Mouse (Mus musculus) heart, postnatal 14 days (tissue): ENCODE data around the gene Mipep. TPM values are rescaled to one million over a fixed set of nuclear protein-coding genes. Genes with fewer than 3 reads are reported as not detected.
A peak's percentile ranks its signal among the peaks of the same experiment; 100 is the strongest.

Experiments
- DNase-seq, 2 experiments: peaks; one replicate each; pipeline ENCODE4 v3.0.0; 2021 to 2022
- intact Hi-C: fragments of 180-260 bp; cut with DNase I; formaldehyde crosslinking; loops from one replicate; pipeline ENCODE4 v1.15.1; 2025
- total RNA-seq, 2 experiments: library from RNA; stranded (reverse); gene quantifications; 2 replicates each; pipeline ENCODE4 v1.2.3; 2021

The Mipep gene
- total RNA-seq, 2 experiments from 2014 or later = 51.6 to 52.2 TPM

DNA sequence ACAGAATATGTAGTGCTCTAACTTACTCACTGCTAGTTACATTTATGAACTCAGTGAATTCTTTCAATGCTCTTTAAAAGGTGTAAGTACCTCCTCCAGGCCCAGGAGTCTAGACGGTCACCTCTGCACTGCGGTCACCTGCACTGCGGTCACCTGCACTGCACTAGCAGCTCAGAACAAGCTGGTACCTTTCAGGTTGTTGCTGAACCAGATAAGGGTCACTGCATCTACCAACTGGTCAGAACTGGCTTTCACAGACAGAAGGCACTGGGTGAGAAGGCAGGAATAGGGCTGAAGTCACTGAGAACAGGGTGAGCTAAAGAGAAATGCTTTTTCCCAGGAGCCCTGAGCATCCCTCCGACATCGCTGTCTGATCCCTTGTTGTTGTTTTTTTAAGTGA is 29.7 kb upstream of the Mipep start:
- DNase-seq = no peak
- intact Hi-C loops = no loop called here

DNA sequence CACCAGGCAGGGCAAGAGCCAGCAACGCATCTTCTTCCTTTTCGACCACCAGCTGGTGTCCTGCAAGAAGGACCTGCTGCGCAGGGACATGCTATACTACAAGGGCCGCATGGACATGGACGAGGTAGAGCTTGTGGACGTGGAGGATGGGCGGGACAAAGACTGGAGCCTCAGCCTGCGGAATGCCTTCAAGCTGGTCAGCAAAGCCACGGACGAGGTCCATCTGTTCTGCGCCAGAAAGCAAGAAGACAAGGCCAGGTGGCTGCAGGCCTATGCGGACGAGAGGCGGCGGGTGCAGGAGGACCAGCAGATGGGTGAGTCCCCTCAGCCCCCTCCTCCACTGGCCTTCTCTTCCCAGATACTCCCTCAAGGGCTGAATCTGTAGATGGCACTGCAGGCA is 28.1 kb upstream of the Mipep start:
- intact Hi-C loops = no loop called here
- DNase-seq = no peak

DNA sequence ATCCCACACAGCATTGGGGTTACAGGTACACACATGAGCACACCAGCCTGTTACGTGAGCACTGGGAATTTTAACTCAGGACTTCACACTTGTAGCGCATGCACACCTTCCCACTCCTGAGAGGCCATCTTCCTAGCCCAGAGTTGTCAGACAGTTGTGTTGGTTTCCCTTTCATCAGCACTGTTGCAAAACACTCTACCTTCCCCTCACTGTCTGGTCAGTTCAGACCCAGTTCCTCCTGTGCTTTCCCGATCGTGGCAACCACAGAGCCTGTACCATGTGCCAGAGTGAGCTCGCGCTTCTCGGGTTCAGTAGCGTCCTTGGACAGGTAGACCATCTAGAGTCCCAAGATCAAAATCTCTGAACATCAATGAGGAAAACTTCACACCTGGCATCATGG is 27.1 kb upstream of the Mipep start:
- no peak for DNase-seq
- intact Hi-C loops = no loop called here

DNA sequence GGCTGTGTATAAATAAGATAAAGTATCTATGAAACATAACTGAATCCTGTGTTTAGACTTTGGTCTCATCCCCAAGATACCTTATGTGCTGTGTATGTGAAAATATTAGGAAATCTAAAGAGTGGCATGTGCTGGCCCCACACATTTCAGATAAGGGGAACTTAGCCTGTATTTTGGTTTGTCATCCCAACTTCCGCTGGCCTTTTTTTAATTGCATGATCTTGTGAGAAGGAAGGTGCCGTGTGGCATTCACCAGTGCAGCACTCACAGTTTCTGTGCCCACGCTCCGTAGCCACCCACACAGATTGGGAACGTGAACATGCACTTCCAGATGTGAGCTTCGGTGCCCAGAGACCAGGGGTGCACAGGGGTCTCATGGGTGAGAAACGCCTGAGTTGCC is 26.7 kb upstream of the Mipep start:
- intact Hi-C loops = no loop called here

DNA sequence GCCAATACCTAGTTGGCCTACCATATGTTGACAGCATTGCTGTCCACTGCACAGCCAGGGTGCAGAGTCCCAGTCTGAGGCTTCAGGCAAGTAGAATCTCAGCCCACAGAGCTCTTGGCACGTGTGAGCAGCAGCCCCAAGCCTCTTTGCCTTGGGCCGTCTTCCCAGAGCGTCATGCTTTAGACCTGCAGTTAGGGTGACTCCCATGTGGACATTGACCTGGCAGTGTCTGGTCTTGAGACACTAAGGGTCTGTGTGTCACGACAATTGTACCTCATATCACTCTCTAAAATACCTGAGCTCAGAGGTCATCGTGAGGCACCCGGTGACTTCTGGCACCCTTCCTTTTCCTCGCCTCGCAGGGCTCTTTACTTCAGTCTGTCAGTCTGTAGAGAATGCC is 25.3 kb upstream of the Mipep start:
- intact Hi-C loops = no loop called here
- no peak for DNase-seq

More for the DNA sequence above, 26.7 kb upstream of the Mipep start:
- DNase-seq = no peak

DNA sequence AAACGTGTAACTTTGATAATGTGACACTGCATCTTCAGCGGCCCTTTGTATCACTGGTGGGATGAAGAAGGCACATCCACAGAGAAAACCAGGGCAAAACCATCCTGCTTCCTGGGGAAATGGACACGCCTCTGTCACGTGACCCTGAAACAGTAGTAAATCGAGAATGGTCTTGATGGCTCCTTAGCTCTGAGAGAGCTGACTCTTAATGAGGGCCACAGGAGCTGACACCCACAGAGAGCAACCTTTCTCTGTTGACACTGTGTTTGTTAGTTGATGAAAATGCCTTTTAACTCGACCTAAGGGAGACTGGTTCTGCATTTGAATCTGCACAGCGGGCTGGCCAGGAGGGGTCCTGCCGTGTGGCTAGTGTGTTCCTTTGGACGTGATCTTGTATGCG is 22.6 kb upstream of the Mipep start:
- intact Hi-C loops = no loop called here
- no peak for DNase-seq

DNA sequence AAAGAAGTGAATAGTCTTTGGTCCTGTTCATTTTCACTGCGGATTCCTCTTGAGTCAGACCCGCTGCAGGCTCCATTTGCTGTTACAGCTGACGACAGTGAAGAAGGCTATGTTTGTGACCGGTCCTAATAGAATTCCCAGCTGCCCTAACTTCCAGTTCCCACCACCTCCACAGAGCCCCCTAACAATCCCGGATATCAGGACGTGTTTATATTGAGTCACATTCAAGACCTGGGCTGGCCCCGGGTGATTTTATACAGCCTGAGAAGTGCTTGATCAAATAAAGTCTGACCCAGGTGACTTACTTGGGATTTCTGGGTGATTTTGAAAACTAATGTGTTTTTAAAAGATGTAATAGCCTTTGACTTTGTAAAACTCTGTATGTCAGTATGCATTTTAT is 21.6 kb upstream of the Mipep start:
- intact Hi-C loops = no loop called here
- no peak for DNase-seq

DNA sequence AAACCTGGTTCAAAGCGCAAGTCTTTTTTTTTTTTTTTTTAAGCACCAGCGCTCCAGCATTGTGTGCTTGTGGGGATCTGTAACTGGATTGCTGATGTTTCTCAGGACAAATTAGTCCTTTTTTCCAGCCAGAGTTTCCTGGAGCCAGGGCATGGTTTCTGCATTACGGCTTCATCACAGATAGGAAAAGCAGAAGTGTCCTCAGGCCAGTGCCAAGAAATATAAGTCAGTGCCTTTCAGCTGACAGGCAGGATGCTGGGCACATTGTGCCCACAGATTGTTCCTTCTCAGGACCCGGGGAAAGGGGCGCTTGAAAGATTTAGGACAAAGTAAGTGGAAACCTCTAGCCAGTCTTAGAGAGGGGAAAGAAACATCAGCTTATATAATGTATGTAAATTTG is 20.6 kb upstream of the Mipep start:
- no peak for DNase-seq
- intact Hi-C loops = no loop called here

DNA sequence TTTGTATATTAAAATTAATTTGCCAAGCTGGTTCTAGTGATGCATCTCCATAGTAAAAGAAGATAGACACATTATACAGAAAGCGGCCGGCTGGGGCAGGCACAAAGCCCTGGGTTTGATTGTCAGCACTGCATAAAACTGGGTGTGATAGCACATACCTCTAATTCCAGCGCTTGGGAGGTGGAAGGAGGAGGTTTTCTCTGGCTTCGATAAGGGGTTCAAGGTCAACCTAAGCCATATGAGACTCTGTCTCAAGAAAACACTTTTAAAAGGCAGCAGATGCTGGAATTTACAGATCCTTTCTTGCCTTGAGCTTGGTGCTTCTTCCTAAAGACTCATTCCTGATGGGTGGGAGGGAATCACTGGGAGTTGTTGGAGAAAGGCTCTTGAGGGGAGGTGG is 19.8 kb upstream of the Mipep start:
- no peak for DNase-seq
- intact Hi-C loops = no loop called here

DNA sequence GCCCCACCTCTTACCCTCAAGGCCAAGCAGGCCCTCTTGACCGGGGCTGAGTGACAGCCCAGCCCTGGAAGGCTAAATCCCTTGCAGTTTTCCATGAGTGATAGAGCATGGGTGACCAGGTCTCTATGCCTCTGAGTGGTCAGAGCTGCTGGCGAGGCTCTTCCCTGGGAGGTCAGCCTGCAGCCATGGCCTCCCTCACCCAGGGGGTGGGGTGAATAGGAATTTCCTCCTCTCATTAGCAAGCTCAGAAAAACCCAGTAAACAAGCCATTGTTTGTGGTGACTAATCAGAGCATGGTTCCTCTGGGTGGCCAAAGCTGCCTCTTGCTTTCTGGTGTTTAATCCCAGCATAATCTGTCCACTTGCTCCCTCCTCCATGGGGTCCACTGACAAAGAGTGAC is 19.3 kb upstream of the Mipep start:
- intact Hi-C loops = no loop called here
- DNase-seq = peak in 1 of 2 experiments; percentile 42

DNA sequence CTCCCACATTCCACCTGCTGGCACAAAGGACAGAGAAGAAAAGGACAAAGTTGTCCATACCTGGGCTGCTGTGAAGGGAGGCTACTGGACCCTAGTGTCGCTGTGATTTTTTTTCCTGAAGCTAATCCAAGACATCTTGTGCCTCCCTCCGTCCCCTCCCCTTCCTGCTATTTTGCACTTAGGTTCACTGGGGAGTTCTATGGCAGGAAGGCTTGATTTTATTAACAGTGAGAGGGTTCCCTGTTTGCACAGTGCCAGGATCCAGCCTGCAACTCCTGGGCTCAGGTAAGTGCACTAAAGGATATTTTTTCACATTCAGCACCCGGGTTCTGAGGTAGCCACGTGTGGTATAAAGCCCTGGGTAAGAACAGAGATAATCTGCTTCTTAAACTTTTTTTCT is 16.5 kb upstream of the Mipep start, which contains the start of gene C1qtnf9:
Gene C1qtnf9, plus strand, starts transcription at position 251 of the 400 bp plus-strand sequence.
- no peak for DNase-seq

DNA sequence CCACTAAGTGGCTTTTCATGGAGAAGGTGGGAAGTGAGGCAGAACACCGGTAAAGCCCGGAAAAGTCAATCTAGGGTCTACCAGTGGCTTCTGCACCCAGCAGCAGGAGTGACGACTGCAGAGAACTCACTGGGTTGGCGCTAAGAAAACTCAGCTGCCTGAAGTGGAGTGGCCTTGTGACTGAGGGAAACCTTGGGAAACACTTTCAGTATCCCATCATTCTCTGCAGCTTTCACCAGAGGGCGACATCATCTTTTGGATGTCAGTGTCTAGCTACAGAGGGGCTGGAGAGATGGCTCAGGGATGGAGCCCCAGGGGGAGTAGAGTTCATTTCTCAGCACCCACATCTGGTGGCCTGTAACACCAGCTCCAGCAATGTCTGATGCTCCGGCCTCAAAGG is 15.0 kb upstream of the Mipep start:
- peak in 1 of 2 experiments; percentile 23 for DNase-seq
- intact Hi-C loops = no loop called here

More for the DNA sequence above, 16.5 kb upstream of the Mipep start, which contains the start of gene C1qtnf9:
- intact Hi-C loops = no loop called here

DNA sequence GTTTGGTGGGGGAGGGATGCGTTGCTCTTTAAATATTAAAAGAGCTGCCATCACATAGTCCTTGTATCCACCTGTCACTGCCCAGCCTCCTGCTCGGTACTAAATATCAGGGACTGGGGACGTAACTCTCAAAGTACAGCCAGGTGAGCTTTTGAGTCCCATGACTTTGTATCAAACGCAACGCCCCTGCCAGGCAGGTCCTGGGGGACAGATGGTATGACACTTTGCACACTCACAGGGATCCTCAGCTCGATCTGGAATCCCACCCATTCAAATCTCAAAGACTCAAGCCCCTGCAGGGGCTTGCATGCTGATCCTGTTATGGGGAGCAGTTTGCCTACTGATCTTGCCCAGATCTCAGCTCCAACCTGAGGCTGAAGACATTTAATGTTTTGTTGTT is 13.8 kb upstream of the Mipep start:
- intact Hi-C loops = loop anchor here (5.0 kb wide), 2 partner anchors 38 to 248 kb away; no protein-coding TSS in a partner anchor
- no peak for DNase-seq

DNA sequence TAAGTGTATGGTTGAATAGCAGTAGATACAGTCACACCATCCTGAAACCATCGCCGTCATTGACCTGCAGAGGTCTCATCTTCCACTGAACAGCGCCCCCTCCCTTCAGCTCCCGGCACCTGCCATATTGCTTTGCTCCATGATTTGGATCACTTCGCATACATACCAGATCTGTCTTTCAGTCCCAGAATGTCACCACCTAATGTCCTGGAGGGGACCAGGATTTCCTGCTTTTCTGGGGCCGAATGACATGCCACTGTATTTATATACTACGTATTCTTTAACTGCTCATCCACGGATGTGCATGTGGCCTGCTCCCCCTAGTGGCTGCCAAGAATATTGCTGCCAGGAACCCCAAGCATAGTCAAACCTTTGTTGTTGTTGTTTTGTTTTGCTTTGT is 13.3 kb upstream of the Mipep start:
- intact Hi-C loops = loop anchor here (1.0 to 5.0 kb wide), 3 partner anchors 39 to 249 kb away; no protein-coding TSS in a partner anchor
- DNase-seq = peak; percentile 74 to 81

DNA sequence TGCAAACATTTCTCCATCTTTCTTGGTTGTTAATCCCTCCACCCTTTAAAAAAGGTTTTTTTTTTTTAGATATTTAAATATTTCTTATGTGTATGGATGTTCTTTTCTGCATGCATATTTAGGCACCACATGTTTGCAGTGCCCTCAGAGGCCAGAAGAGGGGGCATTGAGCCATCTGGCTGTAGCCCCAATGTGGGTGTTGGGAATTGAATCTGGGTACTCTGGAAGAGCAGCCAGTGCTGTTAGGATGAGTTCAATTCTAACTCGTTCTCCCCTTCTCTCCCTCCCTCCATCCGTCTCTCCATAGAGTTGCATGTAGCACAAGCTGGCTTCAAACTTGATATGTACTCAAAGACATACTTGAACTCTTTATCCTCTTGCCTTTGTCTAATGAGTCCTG is 10.9 kb upstream of the Mipep start:
- no peak for DNase-seq
- intact Hi-C loops = loop anchor here (5.0 kb wide), 2 partner anchors 41 to 251 kb away; no protein-coding TSS in a partner anchor

DNA sequence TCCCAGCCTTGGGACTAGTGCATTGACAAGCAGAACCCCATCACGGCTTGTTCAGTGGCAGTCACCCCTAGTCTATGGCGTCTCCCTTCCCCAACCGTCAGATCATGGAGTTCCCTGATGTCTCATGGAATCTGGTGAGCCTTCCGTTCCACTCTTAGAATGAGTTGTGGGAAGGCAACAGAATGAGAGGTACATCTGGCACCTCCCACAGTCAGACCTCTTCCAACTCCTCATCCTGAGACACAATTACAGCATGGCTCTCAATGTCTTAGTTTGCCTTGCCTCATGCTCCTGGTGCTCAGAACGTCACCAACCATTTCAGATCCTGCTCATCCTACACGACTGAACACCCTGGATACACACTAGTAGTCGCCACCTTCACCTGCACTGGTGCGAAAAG is 7.9 kb upstream of the Mipep start:
- intact Hi-C loops = no loop called here
- no peak for DNase-seq

DNA sequence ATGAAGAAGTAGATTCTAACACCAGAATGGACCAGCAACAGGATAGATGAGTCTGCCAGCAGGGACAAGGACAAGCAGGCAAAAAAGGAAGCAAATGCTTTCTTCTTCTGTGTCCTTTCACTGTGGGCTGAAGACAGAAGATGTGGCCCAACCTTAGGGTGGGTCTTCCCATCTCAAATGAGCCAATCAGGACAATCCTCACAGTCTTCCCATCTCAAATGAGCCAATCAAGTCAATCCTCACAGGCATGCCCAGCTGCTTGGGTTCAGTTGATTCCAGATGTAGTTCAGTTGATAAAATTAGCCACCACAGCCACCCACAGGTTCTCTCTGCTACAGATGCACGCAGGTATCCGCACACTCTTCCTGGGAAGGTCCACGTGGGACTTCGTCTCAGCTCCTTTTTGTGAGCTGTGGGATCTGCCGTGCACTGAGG is 6.9 kb upstream of the Mipep start:
- DNase-seq = no peak
- intact Hi-C loops = no loop called here

DNA sequence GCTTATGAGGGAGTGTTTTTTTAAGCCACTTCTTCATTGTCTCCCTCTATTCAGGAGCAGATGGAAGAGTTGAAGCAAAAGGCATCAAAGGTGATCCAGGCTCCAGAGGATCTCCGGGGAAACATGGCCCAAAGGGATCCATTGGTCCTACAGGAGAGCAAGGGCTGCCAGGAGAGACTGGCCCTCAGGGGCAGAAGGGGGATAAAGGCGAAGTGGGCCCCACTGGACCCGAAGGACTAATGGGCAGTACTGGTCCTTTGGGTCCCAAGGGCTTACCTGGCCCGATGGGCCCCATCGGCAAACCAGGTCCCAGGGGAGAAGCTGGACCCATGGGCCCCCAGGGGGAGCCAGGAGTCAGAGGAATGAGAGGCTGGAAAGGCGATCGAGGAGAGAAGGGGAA is 5.2 kb upstream of the Mipep start:
- intact Hi-C loops = no loop called here
- DNase-seq = no peak

DNA sequence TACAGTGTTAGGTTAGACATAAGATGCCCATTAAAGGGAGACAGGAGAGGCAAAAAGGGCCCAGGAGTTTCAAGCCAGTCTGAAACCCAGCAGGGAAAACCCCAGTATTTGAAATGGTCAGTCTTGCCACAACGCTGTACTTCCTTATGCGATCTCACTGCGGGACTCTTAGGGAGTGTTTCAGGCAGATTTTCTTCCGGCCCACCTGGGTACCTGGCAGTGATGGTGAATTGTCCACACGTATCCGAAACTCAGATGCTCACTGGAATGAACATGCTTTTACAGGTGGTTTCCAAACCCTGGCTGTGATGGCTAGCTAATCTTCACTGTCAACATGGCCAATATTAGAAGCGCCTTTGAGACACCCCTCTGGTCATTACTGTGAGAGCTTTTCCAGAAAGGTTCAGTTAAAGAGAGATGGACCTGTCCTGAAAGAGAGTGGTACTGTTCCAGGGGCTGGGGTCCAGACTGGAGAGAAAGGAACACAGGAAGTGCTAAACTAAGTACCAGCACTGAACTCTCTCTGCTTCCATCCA is 2.2 kb upstream of the Mipep start:
- DNase-seq = no peak
- intact Hi-C loops = no loop called here

DNA sequence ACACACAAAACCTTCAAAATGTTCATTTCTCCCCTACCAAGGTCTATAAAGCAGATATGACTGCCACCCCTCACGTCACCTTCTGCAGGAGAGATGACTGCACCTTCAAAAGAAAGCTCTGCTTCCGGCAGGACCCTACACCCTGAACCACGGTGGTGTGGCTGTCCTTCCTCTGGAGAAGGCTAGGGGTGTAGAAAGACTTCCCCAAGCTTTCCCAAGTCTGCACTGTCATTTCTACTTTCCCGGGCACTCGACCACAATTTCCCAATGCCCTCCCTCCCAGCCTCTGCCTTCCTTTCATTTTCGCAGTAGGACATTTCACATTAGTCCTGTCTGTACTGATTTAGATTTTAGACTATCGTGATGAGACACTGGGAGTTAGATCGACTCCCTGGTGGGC is 1.2 kb upstream of the Mipep start:
- intact Hi-C loops = no loop called here
- no peak for DNase-seq

DNA sequence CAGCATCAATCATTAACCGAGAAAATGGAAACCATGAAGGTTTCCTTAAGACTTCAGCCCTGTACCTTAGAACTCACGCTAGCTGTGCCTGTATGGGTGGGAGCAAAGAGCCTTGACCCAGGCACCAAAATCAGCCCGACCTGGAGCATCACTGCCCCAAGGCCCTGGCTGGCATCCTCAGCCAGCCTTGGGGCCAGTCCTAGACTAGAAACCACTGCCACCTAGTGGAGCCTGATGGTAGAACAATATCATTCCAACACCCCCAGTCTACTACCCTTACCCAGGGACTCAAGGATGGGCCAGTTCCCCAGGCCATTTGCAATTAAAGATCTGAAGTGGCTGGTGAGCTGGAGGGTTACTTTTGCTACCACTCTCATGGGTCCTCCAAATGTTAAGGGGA is 5.7 kb downstream of the Mipep start:
- peak; percentile 50 to 76 for DNase-seq
- intact Hi-C loops = no loop called here

DNA sequence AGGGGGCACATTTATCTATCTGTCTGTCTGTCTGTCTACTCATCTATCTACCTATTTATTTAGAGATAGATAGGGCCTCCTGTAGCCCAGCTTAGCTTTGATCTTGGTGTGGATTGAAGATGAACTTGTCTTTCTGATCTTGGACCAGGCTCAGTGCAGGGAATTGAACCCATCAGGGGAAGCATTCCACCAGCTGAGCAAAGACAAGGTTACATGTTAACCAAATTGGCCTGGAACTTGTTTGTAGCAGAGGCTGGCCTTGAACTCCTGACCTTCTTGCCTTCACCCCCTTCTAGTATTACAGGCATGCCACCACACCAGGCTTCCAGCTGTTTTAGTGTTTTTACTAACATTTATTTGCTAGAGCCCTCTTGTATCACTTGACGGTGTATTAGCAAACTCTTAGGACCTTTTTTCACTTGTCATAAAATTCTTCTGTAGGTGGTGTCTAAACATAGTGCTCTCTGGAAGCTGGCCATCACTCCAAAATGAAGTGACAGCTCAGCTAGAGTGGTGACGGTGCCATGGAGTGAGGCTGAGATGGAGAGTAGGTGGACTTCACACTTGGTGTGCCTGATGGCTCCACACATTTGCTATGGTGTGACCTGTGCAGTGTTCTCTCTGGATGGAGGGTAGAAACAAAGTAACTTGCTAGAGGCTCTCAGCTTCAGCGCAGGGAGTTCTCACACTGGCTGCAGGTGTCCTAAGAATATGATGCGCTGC is 12.4 kb downstream of the Mipep start:
- no peak for DNase-seq

More for the DNA sequence above, 12.4 kb downstream of the Mipep start:
- intact Hi-C loops = no loop called here
